Mouse (Mus musculus): ENCODE measurements at regions not wholly inside any gene's neighbourhood (a gene's known extent, or its start where the extent isn't known, plus 50 kb on each side); places are given as distances from the start of the nearest gene placed in this dataset.

- TF ChIP-seq CTCF (IDR thresholded peaks at IDR 0.05; ENCODE audit: insufficient read depth, low read length) (no peak), POLR2A (IDR thresholded peaks at IDR 0.05; ENCODE audit: borderline replicate concordance, extremely low read depth, low read depth, low read length) (no peak)
Observed at GRCm38 (mm10) chr7:73608804-73609275, 67.2 kb upstream of the Chd2 start.

All from lung, adult 2 months (tissue).